ENCODE assay signal across 8 mouse cellular contexts in the genomic region with DNA sequence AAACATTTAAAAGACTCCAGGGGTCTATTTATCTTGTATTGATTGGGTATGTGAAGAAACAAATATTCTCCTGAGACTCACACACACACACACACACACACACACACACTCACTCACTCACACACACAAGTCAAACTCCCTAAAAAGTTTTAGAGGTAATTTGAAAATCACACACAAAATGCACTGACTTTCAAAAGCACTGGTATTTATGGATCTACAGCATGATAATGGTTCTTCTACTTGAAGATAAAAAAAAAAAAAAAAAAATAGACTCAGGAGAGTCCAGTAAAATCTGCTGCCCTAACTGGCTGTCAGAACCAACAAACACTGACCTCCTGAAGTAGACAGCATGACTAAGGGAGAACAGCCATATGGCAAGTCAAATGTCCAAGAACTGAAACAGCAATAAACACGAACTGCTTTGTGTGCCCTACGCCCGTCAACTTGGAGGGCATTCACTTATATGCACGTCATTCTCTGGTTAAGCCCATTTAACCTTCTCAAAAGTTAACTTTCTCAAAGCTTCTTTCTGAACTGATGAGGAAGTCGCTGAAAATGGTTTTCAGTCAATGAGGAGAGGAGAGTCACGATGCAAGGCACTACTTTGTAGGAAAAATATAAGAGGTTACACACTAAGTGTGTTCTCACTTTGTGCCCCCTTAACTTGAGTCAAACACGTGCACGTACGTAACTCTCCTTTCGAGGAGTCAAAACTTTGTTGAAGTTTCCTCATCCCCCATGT. TPM values are rescaled to one million over a fixed set of nuclear protein-coding genes. Genes with fewer than 3 reads are reported as not detected.
DNase-seq lines count a peak whose midpoint lies in the region; ATAC-seq lines count a peak whose summit lies in the region.

No protein-coding gene starts in this region.

- H3K9ac ChIP-seq in forebrain, embryonic 11.5 days (ENCODE audit: low read length) = no peak overlapping the region; the same call in 1 of the 2 replicates
- peak overlapping the region; percentile 85; the same call in 1 of the 2 replicates for H3K9ac ChIP-seq in liver, embryonic 12.5 days

- peaks cover 37% of the 10 kb centered on the region for H3K4me1 ChIP-seq in erythroblast, embryonic 14.5 days (ENCODE audit: control insufficient read depth)
- no peaks in the 10 kb centered on the region; the same call in 1 of the 2 replicates for H3K4me1 ChIP-seq in forebrain, embryonic 11.5 days (replicated peaks; ENCODE audit: control insufficient read depth, insufficient read depth, low read length)
- peaks cover 31% of the 10 kb centered on the region for H3K4me1 ChIP-seq in liver, embryonic 12.5 days

- H3K27ac ChIP-seq in forebrain, embryonic 11.5 days (ENCODE audit: low read depth, low read length) = no peak overlapping the region
- H3K27ac ChIP-seq in liver, embryonic 12.5 days = no peak overlapping the region

- DNase-seq in A20 (ENCODE audit: low read depth, low spot score) = peak; percentile 70
- no peak for DNase-seq in forebrain, embryonic 11.5 days (ENCODE audit: low spot score)
- DNase-seq in ovary, postnatal 14 days (ENCODE audit: low spot score) = no peak
- DNase-seq in layer of hippocampus, postnatal 25 days (ENCODE audit: extremely low spot score in 1 of 2, low spot score in 1 of 2) = no peak
- no peak for DNase-seq in gastrocnemius, postnatal 10 days

- peak overlapping the region; percentile 73 for H3K4me2 ChIP-seq in forebrain, embryonic 11.5 days (ENCODE audit: low read depth, low read length, severe bottlenecking)
- H3K4me2 ChIP-seq in liver, embryonic 12.5 days = peak overlapping the region; percentile 98

- ATAC-seq in erythroblast, adult 5-6 weeks (replicated peaks; ENCODE audit: low FRiP score, poor library complexity, severe bottlenecking) = no peak
- no peak for ATAC-seq in forebrain, embryonic 11.5 days (replicated peaks; ENCODE audit: low FRiP score)
- ATAC-seq in liver, embryonic 12.5 days = no peak

- no peaks in the 10 kb centered on the region for H3K9me3 ChIP-seq in erythroblast, embryonic 14.5 days (ENCODE audit: control insufficient read depth, low read length)
- H3K9me3 ChIP-seq in forebrain, embryonic 11.5 days (ENCODE audit: control insufficient read depth, low read length) = no peaks in the 10 kb centered on the region
- H3K9me3 ChIP-seq in liver, embryonic 12.5 days (replicated peaks) = no peaks in the 10 kb centered on the region

- H3K27me3 ChIP-seq in erythroblast, embryonic 14.5 days (ENCODE audit: control insufficient read depth) = no peaks in the 10 kb centered on the region
- H3K27me3 ChIP-seq in forebrain, embryonic 11.5 days (ENCODE audit: control insufficient read depth, insufficient read depth, low read length) = no peaks in the 10 kb centered on the region
- H3K27me3 ChIP-seq in liver, embryonic 12.5 days (replicated peaks) = no peaks in the 10 kb centered on the region

- H3K36me3 ChIP-seq in erythroblast, embryonic 14.5 days (ENCODE audit: control insufficient read depth) = no peaks in the 10 kb centered on the region
- no peaks in the 10 kb centered on the region for H3K36me3 ChIP-seq in forebrain, embryonic 11.5 days (ENCODE audit: control insufficient read depth, insufficient read depth, low read length)
- no peaks in the 10 kb centered on the region for H3K36me3 ChIP-seq in liver, embryonic 12.5 days

- 65% methylated on average over 10 of the region's 10 CpGs for WGBS in forebrain, embryonic 11.5 days
- 36% methylated on average over 10 of the region's 10 CpGs for WGBS in liver, embryonic 12.5 days (ENCODE audit: insufficient replicate concordance)

- peak overlapping the region; percentile 77 for H3K4me3 ChIP-seq in erythroblast, embryonic 14.5 days (replicated peaks)
- peak overlapping the region; percentile 69 for H3K4me3 ChIP-seq in forebrain, embryonic 11.5 days (ENCODE audit: low read depth, low read length)
- H3K4me3 ChIP-seq in liver, embryonic 12.5 days = peak overlapping the region; percentile 76

RNA-seq across cellular contexts. Expression of a gene that starts 1.0 kb away (rescaled TPM):
- 0.02 and 0.07 TPM in 2 replicates for polyA plus RNA-seq in erythroblast, embryonic 14.5 days (2012)
- 2.1 and 15.0 TPM in 2 replicates for total RNA-seq in erythroblast, adult 5-6 weeks (2015; ENCODE audit: low replicate concordance)
- 2.0 and 4.2 TPM in 2 replicates for total RNA-seq in erythroblast, adult 5-6 weeks (2017; ENCODE audit: low replicate concordance)
- polyA plus RNA-seq in forebrain, embryonic 11.5 days (2014; fragmentation: Nextera tagmentation; extraction: Ambion mirVana) = 6.5 and 8.9 TPM in 2 replicates
- 5.7 and 5.8 TPM in 2 replicates for polyA plus RNA-seq in liver, embryonic 12.5 days (2016; fragmentation: Nextera tagmentation; extraction: Ambion mirVana)
- total RNA-seq in layer of hippocampus, postnatal 25 days (2021) = 1 to 10 TPM; 7.9 to 9.4 TPM
- 10 to 100 TPM; 23.9 to 24.5 TPM for total RNA-seq in gastrocnemius, postnatal 10 days (2021)
